Mouse (Mus musculus): Measurements from ENCODE around the gene Robo2. TPM values are rescaled to one million over a fixed set of nuclear protein-coding genes. Genes with fewer than 3 reads are reported as not detected.

The Robo2 gene
- polyA plus RNA-seq, 1 experiment from 2014 or later, result 60.7 TPM

DNA sequence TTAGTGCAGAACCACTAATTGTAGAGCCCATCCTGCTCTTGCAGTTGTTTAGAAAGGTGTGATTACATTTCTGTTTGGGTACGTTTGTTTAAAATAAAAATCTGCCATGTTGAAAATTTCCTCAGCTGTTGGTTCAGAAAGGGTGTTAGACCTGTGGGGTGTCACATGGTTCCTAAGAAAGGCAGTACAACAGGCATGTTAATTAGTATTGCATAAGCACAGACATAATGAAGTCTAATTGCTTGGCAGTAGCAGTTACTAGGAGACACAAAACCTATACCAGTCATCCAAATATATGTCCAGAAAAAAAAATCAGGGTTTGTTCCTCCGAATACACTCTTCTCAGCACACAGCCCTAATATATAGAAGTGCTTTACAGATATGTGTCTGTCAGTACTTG is 220.0 kb downstream of the Robo2 start:
- Histone ChIP-seq H3K27ac (replicated peaks) (no peak overlapping the region), H3K27me3 (peaks cover 8% of the 10 kb centered on the region; the same call in 1 of the 2 replicates), H3K9ac (replicated peaks) (no peak overlapping the region), H3K4me1 (peaks cover 6% of the 10 kb centered on the region; the same call in 1 of the 2 replicates), H3K9me3 (no peaks in the 10 kb centered on the region), H3K36me3 (no peaks in the 10 kb centered on the region), H3K4me3 (no peak overlapping the region), H3K4me2 (replicated peaks) (no peak overlapping the region)
- 79% methylated on average over 2 of the region's 2 CpGs for WGBS
- ATAC-seq (ENCODE audit: low FRiP score, low read depth), result no peak

DNA sequence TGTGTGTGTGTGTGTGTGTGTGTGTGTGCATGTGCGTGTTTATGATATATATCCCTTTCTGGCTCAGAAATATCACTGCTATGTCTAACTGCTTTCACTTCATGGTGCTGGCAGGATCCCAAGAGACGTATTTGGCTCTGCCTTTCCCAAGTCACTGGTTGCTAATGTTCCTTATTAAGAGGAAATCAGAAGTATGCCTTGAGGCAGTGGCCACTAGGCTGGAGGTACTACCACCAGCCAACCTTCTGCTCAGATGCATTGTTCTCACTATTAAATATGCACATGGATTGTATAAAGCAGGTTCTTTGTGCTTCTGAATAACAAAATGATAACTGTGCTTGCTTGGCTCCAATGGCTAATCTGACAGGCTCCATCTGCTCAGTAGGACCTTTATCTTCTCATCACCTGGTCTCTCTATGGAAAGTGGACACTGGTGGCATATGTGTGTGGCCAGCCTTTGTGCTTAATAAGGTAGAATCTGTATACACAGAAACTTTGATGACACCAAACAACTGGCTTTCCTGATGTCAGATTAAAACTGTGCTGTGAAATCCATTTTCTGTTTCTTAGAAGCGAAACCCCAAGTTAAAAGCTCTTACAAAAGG is 229.0 kb downstream of the Robo2 start:
- Histone ChIP-seq H3K36me3 (no peaks in the 10 kb centered on the region), H3K4me2 (replicated peaks) (no peak overlapping the region), H3K27me3 (no peaks in the 10 kb centered on the region), H3K9me3 (no peaks in the 10 kb centered on the region), H3K4me1 (0 out of 2 replicates have a peak, but pooled peaks cover 7% of the 10 kb centered on the region), H3K4me3 (no peak overlapping the region), H3K27ac (replicated peaks) (peak overlapping the region; percentile 56), H3K9ac (replicated peaks) (no peak overlapping the region)
- 74% methylated on average over 3 of the region's 3 CpGs for WGBS
- ATAC-seq (ENCODE audit: low FRiP score, low read depth), result peak; percentile 77

DNA sequence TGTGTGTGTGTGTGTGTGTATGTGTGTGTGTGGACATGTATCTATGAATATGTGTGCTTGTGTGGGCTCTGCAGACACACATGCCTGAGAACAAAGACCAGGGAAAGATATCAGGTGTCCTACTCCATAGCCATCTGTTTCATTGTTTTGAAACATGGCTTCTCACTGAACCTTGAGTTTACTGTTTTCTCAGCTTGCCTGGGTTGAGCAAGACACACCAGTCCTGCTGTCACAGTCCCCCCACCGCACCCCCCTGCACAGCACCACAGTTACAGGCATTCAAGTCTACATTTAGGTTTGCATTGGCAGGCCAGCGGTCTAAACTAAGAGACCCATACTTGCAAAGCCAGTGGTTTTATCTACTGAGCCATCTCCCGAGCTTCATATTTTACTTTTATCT is 239.0 kb downstream of the Robo2 start:
- H3K4me1 ChIP-seq, result no peaks in the 10 kb centered on the region
- no peak overlapping the region for H3K9ac ChIP-seq (replicated peaks)
- H3K36me3 ChIP-seq, result no peaks in the 10 kb centered on the region
- no peaks in the 10 kb centered on the region for H3K9me3 ChIP-seq
- H3K4me2 ChIP-seq (replicated peaks), result no peak overlapping the region
- no peak overlapping the region for H3K4me3 ChIP-seq
- 83% methylated on average over 3 of the region's 3 CpGs for WGBS
- no peak for ATAC-seq (ENCODE audit: low FRiP score, low read depth)
- H3K27ac ChIP-seq (replicated peaks), result no peak overlapping the region
- H3K27me3 ChIP-seq, result no peaks in the 10 kb centered on the region

DNA sequence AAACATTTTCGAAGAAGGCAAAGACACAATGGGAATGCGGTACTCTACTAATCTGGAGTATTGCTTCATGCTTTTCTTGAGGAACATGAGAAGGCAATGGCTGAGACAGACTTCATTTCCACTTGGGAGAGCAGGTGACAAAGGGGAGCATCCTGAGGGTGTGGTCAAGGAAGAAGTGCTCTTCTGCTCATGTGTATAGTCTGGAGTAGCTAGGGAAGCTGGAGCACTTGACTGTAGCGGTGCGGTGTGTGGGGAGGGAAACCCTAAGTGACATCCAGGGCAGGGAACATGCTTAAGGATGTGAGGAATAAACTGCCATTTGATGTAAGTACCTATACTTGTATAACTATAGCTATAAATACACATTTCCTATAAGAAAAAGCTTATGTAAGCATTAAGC is 242.0 kb downstream of the Robo2 start:
- H3K9ac ChIP-seq (replicated peaks), result no peak overlapping the region
- no peak overlapping the region for H3K27ac ChIP-seq (replicated peaks)
- H3K4me1 ChIP-seq, result 0 out of 2 replicates have a peak, but pooled peaks cover 10% of the 10 kb centered on the region
- H3K27me3 ChIP-seq, result no peaks in the 10 kb centered on the region
- H3K4me2 ChIP-seq (replicated peaks), result no peak overlapping the region
- ATAC-seq (ENCODE audit: low FRiP score, low read depth), result no peak
- H3K36me3 ChIP-seq, result no peaks in the 10 kb centered on the region
- no peaks in the 10 kb centered on the region for H3K9me3 ChIP-seq
- H3K4me3 ChIP-seq, result no peak overlapping the region
- WGBS, result 94% methylated on average over 4 of the region's 4 CpGs

DNA sequence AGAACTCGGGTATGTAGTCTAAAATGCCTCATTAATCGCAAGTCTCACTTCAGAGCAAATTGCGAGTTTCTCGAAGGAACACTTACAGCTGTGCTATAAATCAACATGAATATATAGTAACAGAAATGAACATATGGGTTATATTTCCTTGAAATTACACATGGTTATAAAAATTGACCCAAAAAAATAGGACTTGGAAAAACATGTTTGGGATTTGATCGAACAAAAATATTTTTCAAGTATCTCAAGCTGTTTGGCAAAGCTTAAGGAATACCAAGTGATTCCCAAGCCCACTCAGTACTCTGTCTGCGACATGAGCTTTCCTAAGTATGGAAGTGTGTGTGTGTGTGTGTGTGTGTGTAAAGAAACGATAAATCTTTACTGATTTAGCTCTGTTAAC is 242.5 kb downstream of the Robo2 start:
- H3K4me2 ChIP-seq (replicated peaks), result no peak overlapping the region
- no peak overlapping the region for H3K27ac ChIP-seq (replicated peaks)
- no peaks in the 10 kb centered on the region for H3K27me3 ChIP-seq
- H3K4me1 ChIP-seq, result 0 out of 2 replicates have a peak, but pooled peaks cover 10% of the 10 kb centered on the region
- no peaks in the 10 kb centered on the region for H3K36me3 ChIP-seq
- 91% methylated on average over 7 of the region's 7 CpGs for WGBS
- no peak overlapping the region for H3K9ac ChIP-seq (replicated peaks)
- ATAC-seq (ENCODE audit: low FRiP score, low read depth), result no peak
- H3K4me3 ChIP-seq, result no peak overlapping the region
- no peaks in the 10 kb centered on the region for H3K9me3 ChIP-seq

DNA sequence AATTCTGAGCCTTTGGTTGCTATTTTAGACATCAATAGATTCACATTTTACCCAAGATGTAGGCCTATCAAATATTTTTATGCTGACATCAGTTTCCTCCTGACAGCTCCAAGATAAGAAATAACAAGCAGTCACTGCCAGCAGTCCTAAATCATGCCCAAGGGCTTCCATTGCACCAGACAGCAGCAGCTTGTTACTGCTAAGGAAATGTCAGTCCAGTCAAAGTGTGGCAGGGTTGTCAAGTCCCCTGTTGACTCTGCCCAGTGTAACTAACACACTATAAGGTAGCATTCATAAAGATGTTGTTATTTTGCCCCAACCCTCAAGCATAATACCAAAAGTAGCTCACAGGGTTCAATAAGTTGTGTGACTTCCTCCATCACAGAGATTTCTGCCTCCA is 243.8 kb downstream of the Robo2 start:
- Histone ChIP-seq H3K4me1 (0 out of 2 replicates have a peak, but pooled peaks cover 10% of the 10 kb centered on the region), H3K27me3 (no peaks in the 10 kb centered on the region), H3K4me3 (no peak overlapping the region), H3K9me3 (no peaks in the 10 kb centered on the region), H3K4me2 (replicated peaks) (no peak overlapping the region), H3K36me3 (no peaks in the 10 kb centered on the region), H3K27ac (replicated peaks) (no peak overlapping the region), H3K9ac (replicated peaks) (no peak overlapping the region)
- ATAC-seq (ENCODE audit: low FRiP score, low read depth), result no peak

DNA sequence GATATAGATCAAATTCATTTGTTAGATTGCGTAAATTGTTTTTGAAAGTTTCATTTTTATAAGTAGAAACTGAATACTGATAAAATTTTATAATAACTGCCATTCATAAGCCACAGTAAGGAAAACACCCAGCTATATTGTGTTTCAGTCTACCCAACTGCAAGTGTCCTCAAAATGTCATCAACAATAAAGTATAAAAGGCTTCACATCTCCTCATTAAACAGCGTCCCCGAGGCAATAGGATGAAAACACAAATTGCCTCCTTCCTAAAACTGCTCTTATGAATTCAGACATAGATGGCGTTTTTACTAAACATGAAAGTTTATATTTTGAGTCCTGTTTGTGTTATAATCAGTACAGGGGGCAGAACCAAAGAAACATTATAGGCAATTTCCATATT is 249.6 kb downstream of the Robo2 start:
- H3K4me1 ChIP-seq, result 0 out of 2 replicates have a peak, but pooled peaks cover 10% of the 10 kb centered on the region
- no peak overlapping the region for H3K9ac ChIP-seq (replicated peaks)
- H3K9me3 ChIP-seq, result no peaks in the 10 kb centered on the region
- H3K4me3 ChIP-seq, result no peak overlapping the region
- ATAC-seq (ENCODE audit: low FRiP score, low read depth), result no peak
- H3K27ac ChIP-seq (replicated peaks), result no peak overlapping the region
- H3K36me3 ChIP-seq, result no peaks in the 10 kb centered on the region
- 84% methylated on average over 4 of the region's 4 CpGs for WGBS
- no peaks in the 10 kb centered on the region for H3K27me3 ChIP-seq
- H3K4me2 ChIP-seq (replicated peaks), result no peak overlapping the region

DNA sequence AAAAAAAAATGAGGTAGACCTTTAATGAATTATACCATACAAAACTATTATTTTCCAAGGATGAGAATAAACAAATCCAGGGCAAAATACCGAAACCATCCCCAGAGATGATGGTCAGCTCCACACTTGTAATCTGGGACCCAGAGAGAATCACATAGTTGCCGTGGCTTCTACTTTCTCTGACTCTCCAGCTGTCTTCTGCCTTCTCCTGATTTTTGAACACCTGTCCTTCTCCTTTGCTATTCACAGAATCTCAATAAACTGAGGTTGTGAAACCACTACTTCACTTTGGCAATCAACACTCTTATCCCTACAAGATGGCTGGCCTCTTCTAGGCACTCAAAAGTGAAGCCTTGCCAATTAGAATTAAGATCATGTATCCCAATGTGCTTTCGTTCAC is 252.4 kb downstream of the Robo2 start:
- Histone ChIP-seq H3K9ac (replicated peaks) (no peak overlapping the region), H3K4me2 (replicated peaks) (no peak overlapping the region), H3K9me3 (no peaks in the 10 kb centered on the region), H3K27me3 (no peaks in the 10 kb centered on the region), H3K4me1 (no peaks in the 10 kb centered on the region), H3K4me3 (no peak overlapping the region), H3K27ac (replicated peaks) (no peak overlapping the region), H3K36me3 (no peaks in the 10 kb centered on the region)
- no peak for ATAC-seq (ENCODE audit: low FRiP score, low read depth)
- 88% methylated on average over 3 of the region's 3 CpGs for WGBS

DNA sequence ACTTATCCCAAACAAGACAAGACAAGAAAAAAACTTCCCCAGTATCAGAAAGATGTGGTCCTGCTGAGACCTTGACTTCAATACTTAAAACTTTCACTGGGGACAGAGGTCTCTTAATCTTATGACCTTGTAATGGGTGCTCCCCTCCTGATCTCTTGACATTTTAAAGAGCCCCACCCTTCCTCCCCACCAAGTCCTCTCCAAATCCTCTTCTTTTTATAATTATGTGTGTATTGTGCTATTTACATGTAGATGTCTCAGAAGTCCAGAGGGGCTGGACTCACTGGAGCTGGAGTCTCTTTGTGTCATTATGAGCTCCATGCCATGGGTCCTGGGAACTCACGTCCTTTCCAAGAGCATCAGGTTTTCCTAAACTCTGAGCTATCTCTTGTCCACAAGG is 275.4 kb downstream of the Robo2 start:
- peaks cover 4% of the 10 kb centered on the region; the same call in 1 of the 2 replicates for H3K4me1 ChIP-seq
- no peak for ATAC-seq (ENCODE audit: low FRiP score, low read depth)
- H3K9me3 ChIP-seq, result no peaks in the 10 kb centered on the region
- no peak overlapping the region for H3K27ac ChIP-seq (replicated peaks)
- H3K4me2 ChIP-seq (replicated peaks), result no peak overlapping the region
- no peak overlapping the region for H3K9ac ChIP-seq (replicated peaks)
- no peaks in the 10 kb centered on the region for H3K27me3 ChIP-seq
- no peak overlapping the region for H3K4me3 ChIP-seq
- WGBS, result 81% methylated on average over 1 of the region's 1 CpGs
- no peaks in the 10 kb centered on the region for H3K36me3 ChIP-seq

DNA sequence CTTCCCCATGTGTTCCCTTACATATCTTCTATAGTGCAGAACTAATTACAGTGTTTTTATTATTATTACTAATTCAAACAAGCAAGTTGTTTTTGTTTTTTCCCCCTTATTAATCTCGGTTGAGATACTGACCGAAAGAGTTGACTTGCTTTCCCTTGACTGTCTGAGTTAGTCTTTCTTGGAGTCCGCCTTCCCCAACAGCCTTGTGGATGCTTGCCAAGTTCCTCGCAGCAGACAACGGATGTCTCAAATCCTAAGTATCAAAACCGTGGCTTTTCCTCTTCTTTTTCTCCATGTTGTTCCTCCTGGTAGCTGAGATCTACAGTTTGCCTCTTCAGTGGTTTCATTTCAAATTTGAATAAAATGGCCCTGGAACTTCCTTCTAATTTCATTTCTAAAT is 278.8 kb downstream of the Robo2 start:
- Histone ChIP-seq H3K27ac (replicated peaks) (no peak overlapping the region), H3K4me3 (no peak overlapping the region), H3K4me1 (peaks cover 7% of the 10 kb centered on the region), H3K9ac (replicated peaks) (no peak overlapping the region), H3K9me3 (no peaks in the 10 kb centered on the region), H3K36me3 (no peaks in the 10 kb centered on the region), H3K4me2 (replicated peaks) (no peak overlapping the region), H3K27me3 (no peaks in the 10 kb centered on the region)
- WGBS, result 89% methylated on average over 6 of the region's 6 CpGs
- ATAC-seq (ENCODE audit: low FRiP score, low read depth), result no peak

DNA sequence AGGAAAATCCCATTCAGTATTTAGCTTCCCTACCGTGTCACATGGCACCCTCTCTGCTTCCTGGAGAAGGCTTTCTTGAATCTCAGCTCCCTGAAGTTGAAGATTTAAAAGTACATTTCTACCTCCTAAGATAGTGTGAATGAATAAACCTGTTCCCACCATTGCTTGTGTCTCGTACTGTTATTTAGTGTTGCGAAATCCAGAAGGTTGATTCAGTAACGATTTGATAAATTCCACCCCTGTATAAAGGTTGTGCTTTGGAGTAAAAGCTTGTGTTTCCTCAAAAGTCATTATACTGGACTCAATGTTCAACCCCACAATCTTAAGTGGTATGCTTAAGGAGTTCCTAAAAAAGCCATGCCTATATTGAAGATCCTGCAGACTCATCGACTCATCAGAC is 280.3 kb downstream of the Robo2 start:
- Histone ChIP-seq H3K27me3 (no peaks in the 10 kb centered on the region), H3K9me3 (no peaks in the 10 kb centered on the region), H3K4me3 (no peak overlapping the region), H3K9ac (replicated peaks) (no peak overlapping the region), H3K36me3 (no peaks in the 10 kb centered on the region), H3K4me2 (replicated peaks) (no peak overlapping the region), H3K4me1 (peaks cover 7% of the 10 kb centered on the region), H3K27ac (replicated peaks) (no peak overlapping the region)
- 95% methylated on average over 5 of the region's 5 CpGs for WGBS
- no peak for ATAC-seq (ENCODE audit: low FRiP score, low read depth)

DNA sequence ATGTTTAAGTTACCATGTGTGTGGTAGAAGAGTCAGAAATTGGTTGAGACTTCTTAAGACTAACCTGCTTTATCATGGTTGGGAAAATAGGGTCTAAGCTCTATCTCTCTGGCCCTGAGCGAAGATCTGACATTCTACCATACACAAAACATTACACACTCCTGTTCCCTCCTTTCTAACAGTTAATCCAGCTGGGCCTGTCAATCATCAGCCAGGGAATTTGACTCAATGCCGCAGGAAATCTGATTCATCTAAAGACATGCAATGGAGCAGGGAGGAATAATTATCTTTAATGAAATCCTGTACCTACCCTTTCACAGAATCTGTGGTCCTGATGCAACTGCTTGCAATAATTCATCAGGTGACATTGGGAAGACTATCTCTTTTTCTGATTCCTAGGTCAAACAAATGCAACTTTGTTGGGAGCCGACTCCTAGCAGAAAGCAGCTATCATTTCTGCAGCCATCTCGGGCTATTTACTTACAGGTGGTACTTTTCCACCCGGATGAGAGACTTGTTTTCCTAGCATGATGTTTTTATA is 283.1 kb downstream of the Robo2 start:
- Histone ChIP-seq H3K4me1 (peaks cover 3% of the 10 kb centered on the region; the same call in 1 of the 2 replicates), H3K4me2 (replicated peaks) (no peak overlapping the region)

DNA sequence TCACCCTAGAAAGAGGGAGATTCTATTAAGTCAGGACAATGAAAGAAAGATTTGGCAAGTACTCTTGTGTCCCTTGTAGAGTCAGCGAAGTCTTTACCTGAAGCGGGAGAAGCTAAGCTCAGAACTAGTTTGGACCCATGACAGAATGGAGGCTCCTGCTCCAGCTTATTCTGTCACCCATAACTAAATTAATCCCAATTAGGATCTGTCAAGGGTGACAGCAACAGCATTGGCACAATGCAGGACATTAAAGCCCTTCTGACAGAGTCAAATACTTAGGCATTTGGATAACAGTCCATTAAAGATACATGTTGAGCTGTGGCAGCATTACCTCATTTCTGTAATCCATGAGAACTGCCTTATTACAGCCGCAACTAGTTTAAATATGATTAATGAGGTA is 298.5 kb downstream of the Robo2 start:
- 85% methylated on average over 3 of the region's 3 CpGs for WGBS
- peak; percentile 71; the same call in 1 of the 2 replicates for ATAC-seq (ENCODE audit: low FRiP score, low read depth)

More for the DNA sequence above, 283.1 kb downstream of the Robo2 start:
- H3K27me3 ChIP-seq, result no peaks in the 10 kb centered on the region
- no peak for ATAC-seq (ENCODE audit: low FRiP score, low read depth)
- H3K9ac ChIP-seq (replicated peaks), result no peak overlapping the region
- H3K9me3 ChIP-seq, result no peaks in the 10 kb centered on the region
- 82% methylated on average over 5 of the region's 5 CpGs for WGBS
- no peak overlapping the region for H3K27ac ChIP-seq (replicated peaks)
- no peak overlapping the region for H3K4me3 ChIP-seq
- no peaks in the 10 kb centered on the region for H3K36me3 ChIP-seq

More for the DNA sequence above, 298.5 kb downstream of the Robo2 start:
- no peaks in the 10 kb centered on the region for H3K9me3 ChIP-seq
- H3K27ac ChIP-seq (replicated peaks), result no peak overlapping the region
- H3K36me3 ChIP-seq, result no peaks in the 10 kb centered on the region
- no peaks in the 10 kb centered on the region for H3K27me3 ChIP-seq
- H3K9ac ChIP-seq (replicated peaks), result no peak overlapping the region
- H3K4me1 ChIP-seq, result no peaks in the 10 kb centered on the region
- no peak overlapping the region for H3K4me3 ChIP-seq
- H3K4me2 ChIP-seq (replicated peaks), result no peak overlapping the region

Measured in midbrain, embryonic 12.5 days (tissue).